Mouse (Mus musculus) kidney, postnatal 0 days (tissue): ENCODE data around the gene Cdh10. TPM values are rescaled to one million over a fixed set of nuclear protein-coding genes. Genes with fewer than 3 reads are reported as not detected.

Source experiments
- ATAC-seq: fragments of 200-750 bp; cut with Nextera tagmentation; replicated peaks from 2 replicates; pipeline ENCODE4 v1.8.0; 2017; ENCODE audit warnings: low read depth, moderate number of reproducible peaks, moderate TSS enrichment, moderate library complexity; ENCODE audit not compliant: low FRiP score
- DNase-seq: peaks from one replicate; pipeline ENCODE4 v3.0.0-alpha.2; 2016; ENCODE audit warnings: low spot score
- H3K27ac ChIP-seq: fragments of 300-500 bp; sonication (generic); 2 replicates; pipeline ENCODE4 v1.5.1; 2014; ENCODE audit warnings: mild to moderate bottlenecking
- H3K27me3 ChIP-seq: fragments of 300-500 bp; sonication (generic); 2 replicates; pipeline ENCODE4 v1.6.1; 2014; ENCODE audit warnings: low read length, mixed read lengths; ENCODE audit not compliant: insufficient read depth
- H3K36me3 ChIP-seq: fragments of 300-500 bp; sonication (generic); 2 replicates; pipeline ENCODE4 v1.6.1; 2014; ENCODE audit warnings: low read length, mixed read lengths; ENCODE audit not compliant: insufficient read depth
- H3K4me1 ChIP-seq: fragments of 300-500 bp; sonication (generic); replicated peaks from 2 replicates; pipeline ENCODE4 v1.6.1; 2014; ENCODE audit warnings: antibody characterized with exemption, low read length, mixed read lengths; ENCODE audit not compliant: insufficient read depth
- H3K4me2 ChIP-seq: fragments of 300-500 bp; sonication (generic); 2 replicates; pipeline ENCODE4 v1.6.1; 2014; ENCODE audit warnings: mild to moderate bottlenecking, low read length, moderate library complexity, mixed read lengths
- H3K4me3 ChIP-seq: fragments of 300-500 bp; sonication (generic); replicated peaks from 2 replicates; pipeline ENCODE4 v1.5.1; 2014; ENCODE audit warnings: low read depth, low read length
- H3K9ac ChIP-seq: fragments of 300-500 bp; sonication (generic); 2 replicates; pipeline ENCODE4 v1.6.1; 2014; ENCODE audit warnings: low read depth, low read length
- H3K9me3 ChIP-seq: fragments of 300-500 bp; sonication (generic); replicated peaks from 2 replicates; pipeline ENCODE4 v1.6.1; 2016; ENCODE audit warnings: low read length, inconsistent platforms, mixed read lengths
- CTCF ChIP-seq: IDR thresholded peaks from 2 replicates; pipeline ENCODE4 v1.5.1; 2016; ENCODE audit warnings: antibody characterized with exemption, low read depth, mild to moderate bottlenecking, moderate library complexity
- WGBS: fragments of 180-500 bp; shearing (Covaris S2); extraction: QIAGEN DNeasy Blood & Tissue Kit; methylation state at CpG from one replicate; pipeline ENCODE4 v1.1.7; 2014; 5-methylcytosine and 5-hydroxymethylcytosine counted together
- polyA plus RNA-seq: library from polyadenylated mRNA; unstranded; fragments of >200 nt; fragmentation: Nextera tagmentation; extraction: Ambion mirVana; gene quantifications from 2 replicates; pipeline ENCODE4 v1.2.1, GENCODE M21; 2015

The Cdh10 gene
- polyA plus RNA-seq, 1 experiment from 2014 or later = 0.34 TPM

- Histone ChIP-seq H3K9me3 (no peaks in the 10 kb centered on the region), H3K4me3 (no peak overlapping the region), H3K36me3 (no peaks in the 10 kb centered on the region), H3K27me3 (no peaks in the 10 kb centered on the region), H3K9ac (no peak overlapping the region), H3K27ac (no peak overlapping the region), H3K4me2 (no peak overlapping the region), H3K4me1 (no peaks in the 10 kb centered on the region)
- ATAC-seq (no peak), DNase-seq (no peak)
- 79% methylated on average over 2 of the region's 2 CpGs for WGBS
- no peak for TF ChIP-seq CTCF
These were observed 67.9 kb downstream of the Cdh10 start for GRCm38 (mm10) chr15:18886673-18887072.

GRCm38 (mm10) chr15:18888912-18889311, 70.2 kb downstream of the Cdh10 start:
- no peak for ATAC-seq
- 81% methylated on average over 2 of the region's 2 CpGs for WGBS

GRCm38 (mm10) chr15:18890358-18890757, 71.6 kb downstream of the Cdh10 start:
- no peaks in the 10 kb centered on the region for H3K9me3 ChIP-seq
- DNase-seq (no peak), ATAC-seq (no peak)
- no peaks in the 10 kb centered on the region for H3K36me3 ChIP-seq
- H3K27me3 ChIP-seq = no peaks in the 10 kb centered on the region
- H3K9ac ChIP-seq = no peak overlapping the region
- TF ChIP-seq CTCF = no peak
- no peaks in the 10 kb centered on the region for H3K4me1 ChIP-seq
- no peak overlapping the region for H3K27ac ChIP-seq
- H3K4me3 ChIP-seq = no peak overlapping the region
- no peak overlapping the region for H3K4me2 ChIP-seq
- 83% methylated on average over 8 of the region's 8 CpGs for WGBS

More at GRCm38 (mm10) chr15:18888912-18889311, 70.2 kb downstream of the Cdh10 start:
- Histone ChIP-seq H3K9ac (no peak overlapping the region), H3K27me3 (no peaks in the 10 kb centered on the region), H3K4me1 (no peaks in the 10 kb centered on the region), H3K27ac (no peak overlapping the region), H3K4me2 (no peak overlapping the region), H3K9me3 (no peaks in the 10 kb centered on the region), H3K36me3 (no peaks in the 10 kb centered on the region), H3K4me3 (no peak overlapping the region)
- no peak for DNase-seq
- no peak for TF ChIP-seq CTCF

GRCm38 (mm10) chr15:18900776-18901175, 82.0 kb downstream of the Cdh10 start:
- Histone ChIP-seq H3K9me3 (no peaks in the 10 kb centered on the region), H3K36me3 (no peaks in the 10 kb centered on the region)
- DNase-seq = no peak

GRCm38 (mm10) chr15:18904131-18904530, 85.4 kb downstream of the Cdh10 start:
- H3K36me3 ChIP-seq = no peaks in the 10 kb centered on the region
- H3K4me3 ChIP-seq = no peak overlapping the region
- H3K9ac ChIP-seq = no peak overlapping the region
- H3K4me1 ChIP-seq = no peaks in the 10 kb centered on the region
- H3K9me3 ChIP-seq = no peaks in the 10 kb centered on the region
- no peak overlapping the region for H3K4me2 ChIP-seq
- no peak for ATAC-seq
- 53% methylated on average over 2 of the region's 2 CpGs for WGBS
- no peak for DNase-seq
- H3K27ac ChIP-seq = no peak overlapping the region
- TF ChIP-seq CTCF = no peak
- H3K27me3 ChIP-seq = no peaks in the 10 kb centered on the region

More at GRCm38 (mm10) chr15:18900776-18901175, 82.0 kb downstream of the Cdh10 start:
- no peak for ATAC-seq
- no peaks in the 10 kb centered on the region for H3K27me3 ChIP-seq
- H3K4me1 ChIP-seq = no peaks in the 10 kb centered on the region
- H3K27ac ChIP-seq = no peak overlapping the region
- no peak overlapping the region for H3K4me3 ChIP-seq
- no peak overlapping the region for H3K4me2 ChIP-seq
- TF ChIP-seq CTCF = no peak
- no peak overlapping the region for H3K9ac ChIP-seq

GRCm38 (mm10) chr15:18910612-18911011, 91.9 kb downstream of the Cdh10 start:
- Histone ChIP-seq H3K27me3 (no peaks in the 10 kb centered on the region), H3K36me3 (no peaks in the 10 kb centered on the region), H3K4me1 (no peaks in the 10 kb centered on the region), H3K9me3 (no peaks in the 10 kb centered on the region), H3K4me2 (no peak overlapping the region), H3K9ac (no peak overlapping the region), H3K4me3 (no peak overlapping the region), H3K27ac (no peak overlapping the region)
- TF ChIP-seq CTCF = no peak
- DNase-seq = no peak
- 83% methylated on average over 4 of the region's 4 CpGs for WGBS
- no peak for ATAC-seq

GRCm38 (mm10) chr15:18925392-18926117, 106.8 kb downstream of the Cdh10 start:
- H3K9me3 ChIP-seq = no peaks in the 10 kb centered on the region
- WGBS = 83% methylated on average over 1 of the region's 1 CpGs
- H3K4me3 ChIP-seq = no peak overlapping the region
- TF ChIP-seq CTCF = no peak
- H3K36me3 ChIP-seq = no peaks in the 10 kb centered on the region
- no peak for ATAC-seq
- no peak overlapping the region for H3K4me2 ChIP-seq
- H3K9ac ChIP-seq = no peak overlapping the region
- no peak for DNase-seq
- H3K27me3 ChIP-seq = no peaks in the 10 kb centered on the region
- H3K4me1 ChIP-seq = no peaks in the 10 kb centered on the region
- H3K27ac ChIP-seq = no peak overlapping the region
